Mouse (Mus musculus): ENCODE data around the gene Ociad1. TPM values are rescaled to one million over a fixed set of nuclear protein-coding genes. Genes with fewer than 3 reads are reported as not detected.

Ociad1 gene
- polyA plus RNA-seq, 1 experiment from 2014 or later = 138 TPM

DNA sequence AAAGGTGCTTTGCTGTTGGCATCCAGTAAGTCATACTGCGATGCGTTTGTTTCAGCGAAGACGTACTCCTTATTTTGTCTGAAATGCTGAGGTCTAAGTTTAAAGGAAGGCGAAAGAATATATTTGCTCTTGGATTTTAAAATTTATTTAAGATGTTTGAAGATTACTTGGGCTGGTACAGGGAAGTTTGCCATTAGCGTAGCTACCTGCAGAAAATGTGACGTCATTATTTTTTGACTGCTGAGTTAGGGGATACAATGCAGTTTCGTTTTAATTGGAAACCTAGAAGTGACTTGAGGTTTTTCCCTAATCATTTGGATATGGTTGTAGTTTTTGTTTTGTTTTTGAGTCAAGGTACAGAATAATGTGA lies 859 bp downstream of the Ociad1 start:
- Histone ChIP-seq H3K36me3 (ENCODE audit: control insufficient read depth, insufficient read depth, low read length) (peaks cover 21% of the 10 kb centered on the region; the same call in 1 of the 2 replicates), H3K27me3 (ENCODE audit: control insufficient read depth, insufficient read depth, low read length) (no peaks in the 10 kb centered on the region), H3K4me2 (replicated peaks; ENCODE audit: low read depth, low read length) (peak overlapping the region; percentile 70), H3K4me3 (ENCODE audit: low read depth, low read length) (peak overlapping the region; percentile 100), H3K4me1 (ENCODE audit: control insufficient read depth, insufficient read depth, low read length) (peaks cover 3% of the 10 kb centered on the region; the same call in 1 of the 2 replicates), H3K27ac (ENCODE audit: low read length) (0 out of 2 replicates have a peak overlapping the region, but pooled peaks have one; percentile 94), H3K9me3 (ENCODE audit: control insufficient read depth, low read depth, low read length) (no peaks in the 10 kb centered on the region), H3K9ac (replicated peaks; ENCODE audit: low read depth, low read length) (peak overlapping the region; percentile 94)
- WGBS = 12% methylated on average over 8 of the region's 8 CpGs
- ATAC-seq (ENCODE audit: insufficient number of reproducible peaks, insufficient read depth, low FRiP score, low read depth) = no peak

DNA sequence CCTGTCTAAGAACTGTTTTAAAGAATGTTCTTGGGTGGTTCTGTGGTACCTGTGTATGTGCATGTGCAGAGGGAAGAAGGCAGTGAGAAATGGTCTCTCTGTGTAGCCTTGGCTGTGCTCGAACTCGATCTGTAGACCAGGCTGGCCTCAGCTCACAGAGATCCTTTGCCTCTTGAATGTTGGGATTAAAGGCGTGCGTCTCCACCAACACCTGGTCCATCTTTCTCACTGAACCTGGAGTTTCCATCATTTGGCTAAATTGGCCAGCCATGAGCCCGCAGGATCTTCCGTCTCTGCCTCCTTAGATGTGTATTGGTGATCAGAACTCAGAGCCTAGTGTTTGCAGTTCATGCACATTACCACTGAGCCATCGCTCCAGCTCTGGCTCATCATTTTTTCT lies 2.4 kb downstream of the Ociad1 start:
- no peak for ATAC-seq (ENCODE audit: insufficient number of reproducible peaks, insufficient read depth, low FRiP score, low read depth)
- peaks cover 21% of the 10 kb centered on the region; the same call in 1 of the 2 replicates for H3K36me3 ChIP-seq (ENCODE audit: control insufficient read depth, insufficient read depth, low read length)
- H3K9me3 ChIP-seq (ENCODE audit: control insufficient read depth, low read depth, low read length) = no peaks in the 10 kb centered on the region
- WGBS = 98% methylated on average over 7 of the region's 7 CpGs
- H3K27me3 ChIP-seq (ENCODE audit: control insufficient read depth, insufficient read depth, low read length) = no peaks in the 10 kb centered on the region
- no peak overlapping the region for H3K27ac ChIP-seq (ENCODE audit: low read length)
- no peak overlapping the region for H3K4me2 ChIP-seq (replicated peaks; ENCODE audit: low read depth, low read length)
- H3K4me1 ChIP-seq (ENCODE audit: control insufficient read depth, insufficient read depth, low read length) = peaks cover 3% of the 10 kb centered on the region; the same call in 1 of the 2 replicates
- H3K9ac ChIP-seq (replicated peaks; ENCODE audit: low read depth, low read length) = no peak overlapping the region
- no peak overlapping the region for H3K4me3 ChIP-seq (ENCODE audit: low read depth, low read length)

DNA sequence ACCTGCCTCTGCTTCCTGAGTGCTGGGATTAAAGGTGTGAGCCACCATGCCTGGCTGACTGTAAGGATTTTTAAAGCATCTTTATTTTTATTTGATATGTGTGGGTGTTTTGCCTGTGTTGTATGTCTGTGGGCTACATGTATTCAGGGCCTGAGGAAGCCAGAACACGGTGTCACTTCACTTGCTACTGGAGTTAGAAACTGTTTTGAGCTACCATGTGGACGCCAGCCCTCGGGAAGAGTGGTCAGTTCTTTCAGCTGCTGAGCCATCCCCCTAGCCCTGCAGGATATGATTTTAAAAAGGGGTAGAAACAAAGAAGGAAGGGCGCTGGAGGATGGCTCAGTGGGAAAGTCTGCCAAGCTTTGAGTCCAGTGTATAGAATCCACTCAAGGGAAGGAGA lies 3.3 kb downstream of the Ociad1 start:
- peaks cover 29% of the 10 kb centered on the region for H3K36me3 ChIP-seq (ENCODE audit: control insufficient read depth, insufficient read depth, low read length)
- H3K9ac ChIP-seq (replicated peaks; ENCODE audit: low read depth, low read length) = no peak overlapping the region
- H3K4me3 ChIP-seq (ENCODE audit: low read depth, low read length) = no peak overlapping the region
- H3K4me1 ChIP-seq (ENCODE audit: control insufficient read depth, insufficient read depth, low read length) = peaks cover 3% of the 10 kb centered on the region; the same call in 1 of the 2 replicates
- H3K4me2 ChIP-seq (replicated peaks; ENCODE audit: low read depth, low read length) = no peak overlapping the region
- ATAC-seq (ENCODE audit: insufficient number of reproducible peaks, insufficient read depth, low FRiP score, low read depth) = no peak
- H3K27me3 ChIP-seq (ENCODE audit: control insufficient read depth, insufficient read depth, low read length) = no peaks in the 10 kb centered on the region
- WGBS = 96% methylated on average over 4 of the region's 4 CpGs
- no peak overlapping the region for H3K27ac ChIP-seq (ENCODE audit: low read length)
- H3K9me3 ChIP-seq (ENCODE audit: control insufficient read depth, low read depth, low read length) = no peaks in the 10 kb centered on the region

DNA sequence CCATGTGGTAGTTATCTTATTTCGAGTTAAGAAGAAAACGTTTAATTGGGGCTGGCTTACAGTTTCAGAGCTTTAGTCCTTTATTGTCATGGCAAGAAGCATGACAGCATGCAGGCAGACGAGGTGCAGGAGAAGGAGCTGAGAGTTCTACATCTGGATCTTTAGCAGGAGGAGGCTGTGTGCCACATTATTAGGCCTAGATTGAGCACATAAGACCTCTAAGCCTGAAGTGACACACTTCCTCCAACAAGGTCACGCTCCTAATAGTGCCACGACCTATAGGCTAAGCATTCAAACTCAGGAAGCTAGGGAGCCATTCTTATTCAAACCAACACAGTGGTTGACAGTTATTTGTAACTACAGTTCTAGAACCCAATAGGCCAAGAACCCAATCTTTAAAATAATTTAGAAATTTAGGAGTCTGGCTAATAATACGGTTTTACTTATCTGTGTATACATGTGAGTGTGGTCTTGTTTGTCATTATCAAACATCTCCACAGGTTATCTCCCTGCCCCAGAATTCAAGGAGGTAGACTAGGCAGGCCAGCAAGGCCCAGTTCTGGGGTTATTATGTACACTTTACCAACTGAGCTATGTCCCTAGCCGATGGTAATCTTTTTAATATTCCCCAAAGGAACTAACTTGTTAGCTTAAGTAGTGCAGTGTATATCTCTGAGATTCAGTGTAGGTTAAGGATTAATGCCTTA lies 9.2 kb downstream of the Ociad1 start:
- no peak overlapping the region for H3K27ac ChIP-seq (ENCODE audit: low read length)
- H3K4me3 ChIP-seq (ENCODE audit: low read depth, low read length) = no peak overlapping the region
- H3K36me3 ChIP-seq (ENCODE audit: control insufficient read depth, insufficient read depth, low read length) = peaks cover 53% of the 10 kb centered on the region
- ATAC-seq (ENCODE audit: insufficient number of reproducible peaks, insufficient read depth, low FRiP score, low read depth) = no peak
- H3K9me3 ChIP-seq (ENCODE audit: control insufficient read depth, low read depth, low read length) = no peaks in the 10 kb centered on the region
- no peak overlapping the region for H3K4me2 ChIP-seq (replicated peaks; ENCODE audit: low read depth, low read length)
- no peaks in the 10 kb centered on the region for H3K4me1 ChIP-seq (ENCODE audit: control insufficient read depth, insufficient read depth, low read length)
- H3K9ac ChIP-seq (replicated peaks; ENCODE audit: low read depth, low read length) = no peak overlapping the region
- no peaks in the 10 kb centered on the region for H3K27me3 ChIP-seq (ENCODE audit: control insufficient read depth, insufficient read depth, low read length)
- 86% methylated on average over 7 of the region's 7 CpGs for WGBS

DNA sequence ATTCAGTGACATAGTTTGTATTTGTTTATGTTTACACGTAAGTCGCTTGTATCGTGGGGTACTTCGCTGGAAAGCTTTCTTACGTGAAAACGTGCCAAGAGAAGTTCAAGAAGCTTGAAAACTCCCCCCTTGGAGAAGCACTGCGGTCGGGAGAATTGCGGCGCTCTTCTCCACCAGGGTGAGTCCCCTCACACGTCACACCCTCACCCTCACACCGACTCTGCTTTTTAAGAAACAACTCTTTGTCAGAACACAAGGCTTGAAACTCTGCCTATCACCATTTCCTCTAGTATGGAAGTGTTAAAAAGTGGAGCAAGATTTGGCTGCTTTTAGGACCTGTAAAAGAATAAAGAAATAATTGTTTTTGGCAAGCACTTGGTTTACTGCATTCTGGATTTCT lies 11.9 kb downstream of the Ociad1 start:
- H3K4me1 ChIP-seq (ENCODE audit: control insufficient read depth, insufficient read depth, low read length) = no peaks in the 10 kb centered on the region
- no peaks in the 10 kb centered on the region for H3K27me3 ChIP-seq (ENCODE audit: control insufficient read depth, insufficient read depth, low read length)
- no peak overlapping the region for H3K9ac ChIP-seq (replicated peaks; ENCODE audit: low read depth, low read length)
- no peak overlapping the region for H3K4me2 ChIP-seq (replicated peaks; ENCODE audit: low read depth, low read length)
- no peak overlapping the region for H3K4me3 ChIP-seq (ENCODE audit: low read depth, low read length)
- no peak for ATAC-seq (ENCODE audit: insufficient number of reproducible peaks, insufficient read depth, low FRiP score, low read depth)
- H3K36me3 ChIP-seq (ENCODE audit: control insufficient read depth, insufficient read depth, low read length) = peaks cover 67% of the 10 kb centered on the region
- no peak overlapping the region for H3K27ac ChIP-seq (ENCODE audit: low read length)
- 84% methylated on average over 12 of the region's 12 CpGs for WGBS
- H3K9me3 ChIP-seq (ENCODE audit: control insufficient read depth, low read depth, low read length) = no peaks in the 10 kb centered on the region

DNA sequence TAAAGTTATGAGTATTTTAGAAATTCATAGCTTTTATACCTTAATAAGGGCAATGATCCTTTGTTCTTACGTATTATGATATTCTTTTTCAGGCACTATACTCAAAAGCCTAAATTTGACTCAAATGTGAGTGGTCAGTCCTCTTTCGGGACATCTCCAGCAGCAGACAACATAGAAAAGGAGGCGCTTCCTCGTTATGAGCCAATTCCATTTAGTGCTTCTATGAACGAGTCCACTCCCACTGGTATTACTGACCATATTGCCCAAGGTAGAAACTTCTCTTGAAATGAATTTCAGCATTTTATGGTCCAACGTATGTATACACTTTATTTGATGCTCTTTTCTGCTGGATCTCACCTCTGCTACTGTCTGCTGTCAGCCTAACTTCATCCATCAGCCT lies 13.9 kb downstream of the Ociad1 start:
- H3K4me1 ChIP-seq (ENCODE audit: control insufficient read depth, insufficient read depth, low read length) = no peaks in the 10 kb centered on the region

DNA sequence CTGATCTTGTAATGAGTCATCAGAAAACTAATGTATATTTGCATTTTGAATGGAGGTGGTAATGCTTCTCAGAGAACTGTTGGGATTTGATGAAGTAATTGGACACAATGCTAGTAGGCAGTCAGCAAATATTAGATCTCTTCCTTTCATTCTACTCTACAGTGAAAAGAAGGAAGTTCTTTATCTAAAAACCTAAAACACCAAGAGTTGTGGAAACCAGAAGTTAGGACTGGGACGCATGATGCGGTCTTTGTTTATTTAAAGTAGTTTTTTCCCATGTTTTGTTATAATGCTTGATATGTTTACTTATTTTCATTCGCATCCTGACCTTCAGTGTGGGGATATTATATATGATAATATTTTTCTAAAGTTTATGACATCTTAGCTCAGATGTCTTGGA lies 14.7 kb downstream of the Ociad1 start:
- H3K9ac ChIP-seq (replicated peaks; ENCODE audit: low read depth, low read length) = no peak overlapping the region
- no peak overlapping the region for H3K27ac ChIP-seq (ENCODE audit: low read length)
- no peaks in the 10 kb centered on the region for H3K27me3 ChIP-seq (ENCODE audit: control insufficient read depth, insufficient read depth, low read length)
- H3K4me2 ChIP-seq (replicated peaks; ENCODE audit: low read depth, low read length) = no peak overlapping the region
- H3K36me3 ChIP-seq (ENCODE audit: control insufficient read depth, insufficient read depth, low read length) = peaks cover 61% of the 10 kb centered on the region
- ATAC-seq (ENCODE audit: insufficient number of reproducible peaks, insufficient read depth, low FRiP score, low read depth) = no peak
- H3K4me3 ChIP-seq (ENCODE audit: low read depth, low read length) = no peak overlapping the region
- 88% methylated on average over 3 of the region's 3 CpGs for WGBS
- H3K4me1 ChIP-seq (ENCODE audit: control insufficient read depth, insufficient read depth, low read length) = no peaks in the 10 kb centered on the region
- no peaks in the 10 kb centered on the region for H3K9me3 ChIP-seq (ENCODE audit: control insufficient read depth, low read depth, low read length)

More for the DNA sequence above, 13.9 kb downstream of the Ociad1 start:
- 94% methylated on average over 6 of the region's 6 CpGs for WGBS
- Histone ChIP-seq H3K4me2 (replicated peaks; ENCODE audit: low read depth, low read length) (no peak overlapping the region), H3K9ac (replicated peaks; ENCODE audit: low read depth, low read length) (no peak overlapping the region), H3K36me3 (ENCODE audit: control insufficient read depth, insufficient read depth, low read length) (peaks cover 67% of the 10 kb centered on the region), H3K9me3 (ENCODE audit: control insufficient read depth, low read depth, low read length) (no peaks in the 10 kb centered on the region), H3K4me3 (ENCODE audit: low read depth, low read length) (no peak overlapping the region), H3K27me3 (ENCODE audit: control insufficient read depth, insufficient read depth, low read length) (no peaks in the 10 kb centered on the region), H3K27ac (ENCODE audit: low read length) (no peak overlapping the region)
- ATAC-seq (ENCODE audit: insufficient number of reproducible peaks, insufficient read depth, low FRiP score, low read depth) = no peak

DNA sequence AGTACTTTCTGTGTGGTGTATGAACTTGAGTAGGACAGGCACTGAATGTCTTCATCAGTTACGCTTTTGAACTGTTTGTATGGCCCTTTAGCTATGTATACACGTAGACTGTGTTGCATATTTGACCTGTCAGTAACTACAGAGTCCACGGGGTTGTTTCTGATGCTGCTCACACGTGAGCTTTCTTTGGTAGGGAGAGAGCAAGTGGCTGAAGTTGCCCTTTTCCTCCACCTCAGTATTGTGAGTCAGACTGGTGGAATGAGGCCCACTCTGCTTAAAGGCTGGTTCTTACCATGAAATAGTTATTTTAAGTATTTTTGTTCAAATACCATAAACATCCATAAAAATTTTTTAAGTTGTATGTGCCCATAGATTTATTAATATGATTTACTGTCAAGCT lies 16.9 kb downstream of the Ociad1 start:
- Histone ChIP-seq H3K4me2 (replicated peaks; ENCODE audit: low read depth, low read length) (no peak overlapping the region), H3K9ac (replicated peaks; ENCODE audit: low read depth, low read length) (no peak overlapping the region), H3K27ac (ENCODE audit: low read length) (no peak overlapping the region), H3K4me1 (ENCODE audit: control insufficient read depth, insufficient read depth, low read length) (no peaks in the 10 kb centered on the region), H3K4me3 (ENCODE audit: low read depth, low read length) (no peak overlapping the region), H3K36me3 (ENCODE audit: control insufficient read depth, insufficient read depth, low read length) (peaks cover 73% of the 10 kb centered on the region), H3K27me3 (ENCODE audit: control insufficient read depth, insufficient read depth, low read length) (no peaks in the 10 kb centered on the region), H3K9me3 (ENCODE audit: control insufficient read depth, low read depth, low read length) (no peaks in the 10 kb centered on the region)
- ATAC-seq (ENCODE audit: insufficient number of reproducible peaks, insufficient read depth, low FRiP score, low read depth) = no peak
- WGBS = 86% methylated on average over 4 of the region's 4 CpGs

DNA sequence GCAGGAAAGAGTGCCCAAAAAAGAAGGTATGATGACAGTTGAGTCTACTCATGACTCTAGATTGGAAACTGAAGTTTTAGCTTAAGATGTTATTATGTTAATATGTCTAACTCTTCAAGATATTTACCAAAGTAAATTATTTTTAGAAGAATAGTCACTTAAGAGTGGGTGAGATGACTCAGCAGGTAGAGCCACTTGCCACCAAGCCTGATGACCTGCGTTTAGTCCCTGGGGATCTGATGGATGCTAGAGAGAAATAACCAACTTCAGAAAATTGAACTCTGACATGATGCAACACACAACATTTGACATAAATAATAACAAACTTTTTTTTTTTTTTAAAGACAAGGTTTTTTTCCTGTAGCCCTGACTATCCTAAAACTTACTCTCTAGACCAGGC lies 17.8 kb downstream of the Ociad1 start:
- no peak for ATAC-seq (ENCODE audit: insufficient number of reproducible peaks, insufficient read depth, low FRiP score, low read depth)
- 84% methylated on average over 1 of the region's 1 CpGs for WGBS
- no peak overlapping the region for H3K4me2 ChIP-seq (replicated peaks; ENCODE audit: low read depth, low read length)
- no peak overlapping the region for H3K27ac ChIP-seq (ENCODE audit: low read length)
- H3K9me3 ChIP-seq (ENCODE audit: control insufficient read depth, low read depth, low read length) = no peaks in the 10 kb centered on the region
- peaks cover 70% of the 10 kb centered on the region for H3K36me3 ChIP-seq (ENCODE audit: control insufficient read depth, insufficient read depth, low read length)
- H3K4me1 ChIP-seq (ENCODE audit: control insufficient read depth, insufficient read depth, low read length) = no peaks in the 10 kb centered on the region
- no peak overlapping the region for H3K4me3 ChIP-seq (ENCODE audit: low read depth, low read length)
- H3K9ac ChIP-seq (replicated peaks; ENCODE audit: low read depth, low read length) = no peak overlapping the region
- no peaks in the 10 kb centered on the region for H3K27me3 ChIP-seq (ENCODE audit: control insufficient read depth, insufficient read depth, low read length)
